Mouse (Mus musculus) heart, postnatal 14 days (tissue): ENCODE data around the gene Olfr971. TPM values are rescaled to one million over a fixed set of nuclear protein-coding genes. Genes with fewer than 3 reads are reported as not detected.
"Not testable (repeated sequence)": the region's sequence is repeated elsewhere in the genome, so short reads cannot be mapped to it uniquely, and the experiment has no call there.

Experiments
- DNase-seq, 2 experiments: peaks; one replicate each; pipeline ENCODE4 v3.0.0; 2021 to 2022
- intact Hi-C: fragments of 180-260 bp; cut with DNase I; formaldehyde crosslinking; loops from one replicate; pipeline ENCODE4 v1.15.1; 2025
- long read RNA-seq, 2 experiments: library from polyadenylated mRNA; stranded (forward); transcript quantifications; one replicate each; pipeline ENCODE4 v2.0.0; 2021
- total RNA-seq, 2 experiments: library from RNA; stranded (reverse); gene quantifications; 2 replicates each; pipeline ENCODE4 v1.2.3; 2021

Gene Olfr971
- total RNA-seq, result not detected
- long read RNA-seq, experiment 1, result 0 reads
- long read RNA-seq, experiment 2, result 0 reads

DNA sequence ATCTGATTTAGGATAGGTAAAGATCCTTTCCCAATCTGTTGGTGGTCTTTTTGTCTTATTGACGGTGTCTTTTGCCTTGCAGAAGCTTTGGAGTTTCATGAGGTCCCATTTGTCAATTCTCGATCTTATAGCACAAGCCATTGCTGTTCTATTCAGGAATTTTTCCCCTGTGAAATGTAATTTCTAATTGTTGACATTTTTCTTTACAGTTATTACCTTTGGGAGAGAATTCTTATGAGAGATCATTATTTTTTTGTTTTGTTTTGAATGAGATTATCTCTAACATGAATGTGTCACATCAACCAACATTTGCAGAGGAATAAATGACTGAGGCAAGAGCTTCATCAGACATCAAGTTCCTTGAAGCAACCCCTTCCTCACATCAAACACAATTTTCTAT lies at the start of gene Olfr971:
Olfr971 (plus strand) TSS at position 301 of the 400 bp plus-strand sequence.
- DNase-seq, intact Hi-C loops: not testable (repeated sequence)

DNA sequence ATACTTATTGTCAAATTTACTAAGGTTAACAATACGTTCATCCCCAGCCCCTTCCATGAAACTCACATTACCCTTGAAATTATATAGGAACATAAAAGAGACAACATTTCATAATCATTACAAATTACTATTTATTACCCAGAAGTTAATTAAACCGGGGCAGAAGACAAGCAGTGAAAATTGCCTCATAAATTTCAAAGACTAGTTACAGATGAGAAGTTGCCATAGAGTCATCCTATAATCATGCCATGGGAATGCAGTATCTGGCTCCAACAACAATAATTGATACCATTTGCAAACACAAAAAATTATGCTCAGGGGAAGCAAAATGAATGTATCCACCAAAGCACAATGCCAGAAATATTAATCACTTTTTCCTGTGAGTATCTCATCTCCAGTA lies 46.1 kb upstream of the Olfr971 start, which contains the start of gene Olfr969:
Olfr969 (plus strand) TSS at position 388 of the 400 bp plus-strand sequence.
- DNase-seq, result no peak
- intact Hi-C loops, result no loop called here

DNA sequence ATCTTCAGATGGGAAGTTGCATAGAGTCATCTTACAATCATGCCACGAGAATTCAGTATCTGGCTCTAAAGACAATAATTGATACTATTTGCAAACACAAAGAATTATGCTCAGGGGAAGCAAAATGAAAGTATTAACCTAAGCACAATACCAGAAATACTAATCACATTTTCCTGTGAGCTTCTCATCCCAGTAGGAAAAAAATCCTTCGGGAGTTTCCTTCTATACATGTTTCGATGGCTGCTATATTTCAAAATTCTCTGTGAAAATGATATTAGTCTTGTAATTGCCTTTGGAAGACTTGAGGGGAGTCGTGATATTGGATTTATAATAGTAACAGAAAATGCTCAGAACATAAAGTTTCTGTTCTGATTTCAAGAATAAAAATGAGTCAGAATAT lies 28.1 kb upstream of the Olfr971 start, which contains the start of gene Olfr970:
Olfr970 (plus strand) TSS at position 301 of the 400 bp plus-strand sequence.
- no peak for DNase-seq
- intact Hi-C loops, result no loop called here

DNA sequence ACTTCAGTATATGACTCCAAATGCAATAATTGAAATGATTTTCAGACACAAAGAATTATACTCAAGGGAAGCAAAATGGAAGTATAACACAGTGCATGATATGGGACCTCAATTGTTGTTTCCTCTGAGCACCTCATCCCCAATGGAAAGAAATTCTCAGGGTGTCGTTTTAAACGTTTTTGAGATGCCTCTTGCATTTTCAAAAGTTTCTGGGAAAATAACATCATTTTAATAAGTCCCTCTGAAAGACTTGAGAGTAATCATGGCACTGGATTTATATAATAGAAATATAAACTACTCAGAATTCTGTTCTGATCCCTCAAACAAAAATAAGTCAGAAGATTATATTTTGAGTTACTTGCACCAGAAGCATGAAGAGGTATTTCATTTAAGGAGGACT lies 29.4 kb downstream of the Olfr971 start, which contains the start of gene Olfr972:
Olfr972 (plus strand) TSS at position 301 of the 400 bp plus-strand sequence.
- DNase-seq, result no peak
- intact Hi-C loops, result no loop called here

DNA sequence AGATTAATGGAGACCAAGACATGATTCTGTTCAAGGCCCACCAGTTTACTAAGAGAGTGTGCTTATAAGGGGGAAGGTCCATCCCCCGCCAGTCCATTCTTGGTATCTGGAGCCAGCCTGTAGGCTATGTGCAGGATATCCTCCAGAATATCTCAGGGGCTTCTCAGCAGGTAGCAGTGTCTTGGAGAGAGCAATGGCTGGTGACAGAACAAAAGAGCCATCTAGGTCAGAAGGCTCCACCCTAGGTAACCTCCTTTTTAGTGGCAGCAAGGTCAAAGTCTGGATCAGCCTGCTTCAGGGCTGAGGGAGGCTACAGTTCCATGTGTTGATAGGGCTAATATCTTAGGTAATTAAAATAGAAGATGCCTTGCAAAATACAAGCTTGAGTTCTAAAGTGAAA lies 35.3 kb downstream of the Olfr971 start:
- not testable (repeated sequence) for DNase-seq

DNA sequence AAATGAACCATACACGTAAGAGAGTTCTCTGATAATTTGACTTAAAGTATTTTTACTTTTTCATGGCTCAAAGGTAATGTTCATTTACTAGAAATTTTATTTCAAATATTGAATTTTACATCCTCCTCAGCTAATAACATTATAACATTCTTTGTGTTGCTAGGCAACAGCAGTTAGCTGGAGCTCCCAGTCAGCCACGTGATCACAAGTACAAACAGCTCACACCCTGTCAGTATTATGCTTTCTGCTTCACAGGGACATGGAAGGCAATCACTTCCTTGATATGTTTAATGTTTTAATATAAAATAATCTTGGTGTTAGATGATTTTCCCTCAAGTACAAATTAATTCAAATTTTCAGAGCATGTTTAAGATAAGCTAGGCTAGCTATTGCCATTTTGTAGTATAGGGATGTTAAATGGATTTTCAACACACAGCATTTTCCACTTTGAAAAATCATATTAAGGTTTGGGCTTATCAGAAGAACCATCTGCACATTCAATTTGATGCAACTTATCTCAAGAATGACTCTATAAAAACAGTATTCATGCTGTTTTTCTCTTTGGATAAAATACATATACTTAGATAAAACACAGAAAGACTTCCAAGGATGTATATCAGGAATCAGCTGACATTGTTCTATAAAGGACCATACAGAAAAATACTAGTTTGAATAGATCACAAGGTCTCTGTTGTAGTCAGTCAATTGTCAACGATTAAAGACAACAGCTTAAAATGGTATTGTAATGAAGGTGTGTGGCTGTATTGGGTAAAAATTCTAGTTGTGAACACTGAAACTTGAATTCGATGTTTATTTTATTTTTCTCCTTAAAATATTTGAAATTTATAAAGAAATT lies 41.1 kb downstream of the Olfr971 start:
- intact Hi-C loops, DNase-seq: not testable (repeated sequence)

More for the DNA sequence above, 35.3 kb downstream of the Olfr971 start:
- intact Hi-C loops, result not testable (repeated sequence)

Other genes with a start within 250 kb of the Olfr971 start
- 1 to 10 TPM in 1 of 2 experiments, under 1 TPM in 1; 0.73 to 1.4 TPM for gene AW551984, start 232.5 kb upstream of the Olfr971 start, total RNA-seq
- gene Olfr148, start 226.2 kb upstream of the Olfr971 start, total RNA-seq, result not detected
- gene Olfr960, start 215.5 kb upstream of the Olfr971 start, total RNA-seq, result not detected
- not detected for gene Olfr961, start 191.8 kb upstream of the Olfr971 start, total RNA-seq
- not detected for gene Olfr963, start 169.7 kb upstream of the Olfr971 start, total RNA-seq
- gene Olfr149, start 129.8 kb upstream of the Olfr971 start, total RNA-seq, result not detected
- not detected for gene Olfr965, start 125.5 kb upstream of the Olfr971 start, total RNA-seq
- gene Olfr150, start 105.9 kb upstream of the Olfr971 start, total RNA-seq, result not detected
- not detected for gene Olfr967, start 90.6 kb upstream of the Olfr971 start, total RNA-seq
- not detected for gene Olfr968, start 53.6 kb upstream of the Olfr971 start, total RNA-seq
- not detected for gene Olfr969, start 45.9 kb upstream of the Olfr971 start, total RNA-seq
- not detected for gene Olfr970, start 28.0 kb upstream of the Olfr971 start, total RNA-seq
- not detected for gene Olfr972, start 29.5 kb downstream of the Olfr971 start, total RNA-seq
- not detected for gene Olfr229, start 70.5 kb downstream of the Olfr971 start, total RNA-seq
- gene Olfr974, start 100.6 kb downstream of the Olfr971 start, total RNA-seq, result not detected
- not detected for gene Olfr975, start 115.2 kb downstream of the Olfr971 start, total RNA-seq
- gene Olfr976, start 124.3 kb downstream of the Olfr971 start, total RNA-seq, result not detected
- gene Olfr978, start 155.2 kb downstream of the Olfr971 start, total RNA-seq, result not detected
- gene Olfr979, start 166.6 kb downstream of the Olfr971 start, total RNA-seq, result not detected
- not detected for gene Olfr980, start 172.7 kb downstream of the Olfr971 start, total RNA-seq
- gene Olfr981, start 184.6 kb downstream of the Olfr971 start, total RNA-seq, result not detected
- gene Olfr982, start 237.0 kb downstream of the Olfr971 start, total RNA-seq, result not detected